Mouse (Mus musculus) embryonic fibroblast, embryonic 13.5 days (primary cell): Measurements from ENCODE around the gene Vwce.

Experiments
- CTCF ChIP-seq: IDR thresholded peaks from 2 replicates; pipeline ENCODE4 v1.5.1; 2011; ENCODE audit warnings: mild to moderate bottlenecking, control low read depth, low read length, moderate library complexity, borderline replicate concordance; ENCODE audit not compliant: insufficient read depth
- POLR2A ChIP-seq: IDR thresholded peaks from 2 replicates; pipeline ENCODE4 v1.6.1; 2011; ENCODE audit warnings: low read depth, mild to moderate bottlenecking, control low read depth, low read length, moderate library complexity

DNA sequence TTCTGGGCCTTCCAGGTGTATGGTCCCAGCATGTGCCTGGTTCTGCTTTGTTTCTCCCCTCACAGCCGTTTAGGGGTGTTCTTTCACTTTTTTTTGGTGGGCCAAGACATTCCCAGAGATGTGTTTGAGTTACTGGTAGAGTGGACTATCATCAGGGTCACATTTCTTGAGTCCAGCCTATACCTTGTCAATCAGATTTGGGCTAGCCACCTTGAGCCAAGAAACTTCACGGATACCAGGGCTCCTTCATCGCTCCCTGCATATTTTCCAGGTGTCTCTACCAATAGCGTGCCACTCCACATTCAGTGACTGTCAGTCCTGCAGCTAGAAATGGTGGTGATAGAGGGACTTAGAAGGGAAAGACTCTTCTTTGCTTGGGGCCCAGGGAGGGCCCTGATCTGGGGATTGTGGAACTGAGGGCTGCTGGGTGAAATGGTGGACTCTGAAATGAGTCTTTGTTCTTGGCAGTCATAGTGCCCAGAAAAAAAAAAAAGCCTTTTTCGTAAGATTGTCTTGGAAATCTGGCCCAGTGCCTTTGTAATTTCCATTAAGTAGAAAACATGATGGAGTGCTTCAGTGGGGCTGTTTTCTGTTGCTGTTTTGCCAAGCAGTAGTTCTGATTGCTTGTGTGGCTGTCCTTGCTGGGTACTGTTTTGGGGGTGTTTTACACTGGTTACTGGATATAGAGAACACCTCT is 55.6 kb downstream of the Vwce start:
- 0 out of 2 replicates have a peak, but pooled peaks have one; percentile 12 for TF ChIP-seq POLR2A
- TF ChIP-seq CTCF, result no peak
